Mouse (Mus musculus): ENCODE results near the gene Git1.

GRCm38 (mm10) chr11:77512891-77513810, 19.8 kb downstream of the Git1 start:
- TF ChIP-seq CTCF (IDR thresholded peaks at IDR 0.05; ENCODE audit: insufficient read depth, low read depth, low read length) (no peak), POLR2A (IDR thresholded peaks at IDR 0.05; ENCODE audit: insufficient read depth, low read depth, low read length) (no peak)
